Mouse (Mus musculus) urinary bladder, adult 18-20 months (tissue): Measurements from ENCODE around the gene Arnt.
A peak's percentile ranks its signal among the peaks of the same experiment; 100 is the strongest.

Source experiments
- DNase-seq, 2 experiments: peaks; one replicate each; pipeline ENCODE4 v3.0.0; 2022; ENCODE audit warnings: low spot score in 2 of 2, mixed read lengths in 2 of 2

Arnt gene

GRCm38 (mm10) chr3:95456367-95456766 lies 22.2 kb downstream of the Arnt start:
- no peak for DNase-seq

DNA sequence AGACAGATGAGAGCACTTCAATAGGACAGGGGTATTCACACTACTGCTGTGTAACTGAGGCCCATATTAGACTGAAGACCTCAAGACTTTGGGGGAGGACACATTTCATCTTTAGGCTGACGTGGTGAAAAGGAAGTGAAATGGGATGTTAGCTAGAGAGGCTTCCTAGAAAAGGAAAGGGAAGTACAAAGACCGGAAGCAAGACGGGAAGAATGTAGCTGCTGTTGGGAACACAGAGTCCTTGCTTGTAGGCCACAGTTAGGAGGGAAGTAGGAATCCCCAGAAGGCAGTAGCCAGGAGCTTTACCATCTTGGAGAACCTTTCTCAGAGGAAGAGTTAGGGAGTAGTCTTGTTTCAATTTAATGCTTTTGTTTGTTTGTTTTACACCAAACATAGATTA lies 23.6 kb downstream of the Arnt start:
- DNase-seq, result no peak

- DNase-seq, result no peak
Observed at GRCm38 (mm10) chr3:95459381-95459780, 25.2 kb downstream of the Arnt start.

GRCm38 (mm10) chr3:95463852-95464251 lies 29.7 kb downstream of the Arnt start:
- no peak for DNase-seq

- no peak for DNase-seq
Observed at GRCm38 (mm10) chr3:95478966-95479365, 44.8 kb downstream of the Arnt start.

GRCm38 (mm10) chr3:95486421-95486820 lies 52.2 kb downstream of the Arnt start:
- no peak for DNase-seq

DNA sequence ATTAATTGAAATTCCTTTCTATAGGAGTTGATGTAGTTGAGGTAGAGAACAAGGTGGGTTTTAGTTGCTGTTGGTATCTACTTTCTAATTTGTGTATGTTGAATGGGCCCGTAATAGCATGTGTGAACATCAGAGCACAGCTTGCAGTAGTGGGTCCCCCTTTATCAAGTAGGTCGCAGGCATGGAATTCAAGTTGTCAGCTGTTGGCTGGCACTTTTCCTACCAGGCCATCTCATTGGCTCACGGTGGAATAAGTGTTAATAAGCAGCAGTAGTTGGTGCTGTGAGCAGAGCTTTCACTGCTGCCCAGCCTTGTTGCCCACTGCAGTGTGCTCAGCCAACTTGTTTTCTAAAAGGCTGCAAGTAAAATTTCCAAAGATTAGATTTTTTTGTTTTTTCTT lies 54.5 kb downstream of the Arnt start:
- no peak for DNase-seq

GRCm38 (mm10) chr3:95490238-95490637 lies 56.0 kb downstream of the Arnt start:
- DNase-seq, result no peak

GRCm38 (mm10) chr3:95494342-95494741 lies 60.2 kb downstream of the Arnt start:
- DNase-seq, result peak in 1 of 2 experiments; percentile 33

GRCm38 (mm10) chr3:95498229-95498628 lies 64.0 kb downstream of the Arnt start:
- DNase-seq, result no peak

DNA sequence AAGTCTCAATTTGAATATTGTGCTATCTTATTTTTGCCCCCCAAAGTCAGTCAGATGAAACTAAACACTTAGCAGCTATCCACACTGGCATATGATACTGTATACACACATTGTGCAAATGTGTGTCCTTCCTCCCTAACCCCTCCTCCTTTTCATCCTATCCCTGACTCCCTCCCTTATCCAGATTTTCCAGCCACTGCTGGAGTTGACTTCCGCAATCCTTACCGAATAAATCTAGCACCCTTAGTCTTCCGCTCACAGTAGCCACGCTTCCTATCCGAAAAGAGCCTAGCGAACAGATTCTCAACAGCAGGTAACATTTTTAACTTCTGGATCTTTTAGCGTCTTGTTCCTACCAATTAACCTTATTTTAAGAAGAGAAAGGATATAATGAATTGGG lies 64.8 kb downstream of the Arnt start, which contains the start of gene Ctsk:
Gene Ctsk (plus strand): TSS at position 233 of the 400 bp plus-strand sequence.
- DNase-seq, result no peak

DNA sequence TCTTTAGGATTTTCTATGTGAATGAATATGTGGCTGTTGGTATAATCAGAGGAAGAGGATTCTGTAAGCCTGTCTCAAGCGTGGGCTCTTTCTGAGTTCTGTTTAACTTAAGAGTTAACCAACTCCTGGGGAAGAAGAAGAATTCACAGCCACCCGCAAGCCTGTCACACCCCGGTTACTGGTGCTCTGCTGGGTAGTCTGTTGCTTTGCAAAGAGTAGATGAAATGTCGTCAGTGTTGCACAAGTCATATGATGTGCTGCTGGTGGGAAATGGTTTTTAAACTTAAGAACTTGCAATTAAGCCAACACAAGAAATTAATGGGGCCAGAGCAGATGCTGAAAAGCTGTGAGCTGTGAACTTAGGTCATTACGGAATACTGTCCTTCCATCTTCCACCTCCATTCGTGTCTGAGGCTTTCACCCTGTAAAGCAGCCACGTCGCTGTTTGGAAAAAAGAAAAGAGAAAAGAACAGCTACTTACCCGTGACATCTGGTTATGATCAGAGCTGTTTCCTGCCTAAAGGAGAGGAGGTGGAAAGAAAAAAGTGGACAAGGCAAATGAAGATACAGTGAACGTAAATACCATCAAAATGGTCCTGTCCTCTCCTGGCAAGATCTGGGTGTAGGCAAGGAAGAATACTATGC lies 65.4 kb downstream of the Arnt start:
- no peak for DNase-seq

- DNase-seq, result no peak
Observed at GRCm38 (mm10) chr3:95502312-95502711, 68.1 kb downstream of the Arnt start.

DNA sequence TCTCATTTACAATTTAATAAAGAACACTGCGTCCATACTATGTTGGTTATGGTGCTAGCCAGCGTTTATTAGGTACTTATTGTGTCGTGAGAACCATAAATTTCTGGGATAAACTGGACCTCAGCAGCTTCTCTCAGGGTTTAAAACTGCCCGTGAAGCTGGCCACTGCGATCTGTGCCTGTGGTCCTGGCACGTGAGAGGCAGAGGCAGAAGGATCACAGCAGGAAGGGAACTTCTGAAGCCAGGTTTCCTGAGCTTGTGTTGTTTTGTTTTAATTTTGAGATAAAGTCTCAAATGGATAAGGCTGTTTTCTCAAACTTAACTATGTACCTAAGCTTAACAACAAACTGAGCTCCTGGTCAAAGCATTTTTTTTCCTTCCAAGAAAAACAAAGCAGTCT lies 75.2 kb downstream of the Arnt start:
- DNase-seq, result no peak

DNA sequence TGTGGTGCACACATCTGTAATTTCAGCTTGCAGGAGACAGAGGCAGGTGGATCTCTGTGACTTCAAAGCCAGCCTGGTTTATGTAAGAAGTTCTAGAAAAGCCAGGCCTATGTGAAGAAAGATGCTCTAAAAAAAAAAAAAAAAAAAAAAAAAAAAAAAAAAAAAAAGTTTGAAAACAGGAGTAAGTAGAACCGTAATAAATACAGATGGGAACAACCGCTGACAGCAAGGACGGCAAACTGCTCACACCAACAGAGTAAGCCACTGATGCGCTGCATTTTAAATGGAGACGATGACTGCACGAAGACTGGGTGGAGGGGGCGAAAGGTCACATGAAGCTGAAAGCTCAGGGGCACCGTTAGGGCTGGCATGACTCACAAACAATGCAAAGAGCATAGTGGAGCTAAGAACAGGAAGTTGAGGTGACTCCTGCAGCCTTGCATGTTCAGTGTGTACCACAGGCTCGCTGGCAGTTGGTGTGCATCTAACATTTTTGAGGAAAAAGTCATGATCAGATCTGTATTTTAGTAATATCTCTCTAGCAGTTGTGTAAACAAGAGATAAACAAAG lies 77.5 kb downstream of the Arnt start:
- DNase-seq, result no peak

DNA sequence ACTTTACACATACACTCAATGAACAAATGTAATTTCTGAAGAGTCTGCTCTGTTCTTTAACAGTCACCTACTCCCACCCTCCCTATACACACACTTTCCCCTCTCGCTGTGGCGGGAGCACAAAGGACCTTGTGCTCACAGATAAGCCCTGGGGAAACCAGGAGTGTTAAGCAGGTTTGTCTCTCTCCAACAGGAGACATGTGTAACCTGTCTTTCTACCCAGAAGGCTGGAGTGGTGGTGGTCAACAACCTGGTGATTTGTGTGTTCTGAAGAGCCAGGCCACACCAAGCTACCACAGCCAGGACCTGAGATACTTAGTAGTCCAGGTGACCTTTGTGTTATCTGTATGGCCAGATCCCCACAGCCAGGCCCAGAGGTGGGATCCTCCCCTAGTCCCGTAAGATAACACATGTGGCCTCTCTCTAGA lies 82.4 kb downstream of the Arnt start:
- no peak for DNase-seq

DNA sequence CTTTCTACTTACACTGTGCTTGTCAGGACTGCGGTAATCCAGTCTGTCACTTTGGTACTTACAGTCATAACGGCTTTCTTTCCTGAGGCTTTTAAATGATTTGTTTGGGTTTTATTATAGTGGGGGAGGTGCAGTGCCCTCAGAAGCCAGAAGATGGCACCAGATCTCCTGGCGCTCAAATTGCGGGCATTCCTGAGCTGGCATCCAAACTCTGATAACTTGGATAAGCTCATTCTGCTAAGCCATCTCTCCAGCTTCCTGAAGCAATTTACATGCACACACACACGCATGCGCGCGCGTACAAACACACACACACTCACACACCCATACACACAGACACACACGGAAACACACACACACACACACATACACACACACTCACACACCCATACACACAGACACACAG lies 83.3 kb downstream of the Arnt start:
- DNase-seq, result peak; percentile 25

DNA sequence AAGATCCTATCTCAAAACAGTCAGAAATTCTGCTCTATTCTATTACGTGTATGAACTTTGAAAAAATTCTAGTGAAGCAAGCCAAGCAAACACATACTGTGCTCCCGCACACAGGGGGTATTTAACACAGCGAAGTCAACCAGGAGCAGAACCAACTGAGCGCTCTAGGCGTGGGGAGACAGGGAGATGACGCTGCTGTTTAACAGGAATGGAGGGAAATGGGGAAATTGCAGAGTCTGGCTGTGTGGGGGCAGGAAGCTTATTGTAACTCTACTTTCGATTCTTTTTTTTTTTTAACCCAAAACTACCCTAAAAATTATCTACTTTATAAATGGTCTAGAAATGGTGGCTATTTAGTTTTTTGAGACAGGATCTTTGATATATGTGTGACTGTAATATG lies 84.7 kb downstream of the Arnt start:
- DNase-seq, result no peak

- no peak for DNase-seq
Observed at GRCm38 (mm10) chr3:95519315-95519714, 85.1 kb downstream of the Arnt start.

DNA sequence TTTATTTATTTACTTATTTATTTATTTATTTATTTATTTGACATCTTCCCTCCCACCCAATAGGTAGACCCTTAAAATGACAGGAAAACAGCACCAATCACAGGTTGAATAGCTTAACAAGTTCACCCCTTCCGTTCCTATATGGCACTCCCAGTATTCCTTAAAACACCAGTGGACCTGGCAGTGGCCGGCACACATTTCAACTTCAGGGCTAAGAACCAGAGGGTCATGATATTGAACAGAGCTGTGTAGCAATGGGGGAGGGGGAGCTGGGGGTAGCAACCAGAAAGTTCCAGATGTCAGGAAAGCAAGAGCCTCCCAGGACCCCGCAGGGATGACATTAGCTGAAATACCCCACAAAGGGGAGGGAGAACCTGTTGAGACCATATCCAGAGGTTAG lies 85.9 kb downstream of the Arnt start:
- DNase-seq, result no peak

- no peak for DNase-seq
Observed at GRCm38 (mm10) chr3:95521168-95521567, 87.0 kb downstream of the Arnt start.

DNA sequence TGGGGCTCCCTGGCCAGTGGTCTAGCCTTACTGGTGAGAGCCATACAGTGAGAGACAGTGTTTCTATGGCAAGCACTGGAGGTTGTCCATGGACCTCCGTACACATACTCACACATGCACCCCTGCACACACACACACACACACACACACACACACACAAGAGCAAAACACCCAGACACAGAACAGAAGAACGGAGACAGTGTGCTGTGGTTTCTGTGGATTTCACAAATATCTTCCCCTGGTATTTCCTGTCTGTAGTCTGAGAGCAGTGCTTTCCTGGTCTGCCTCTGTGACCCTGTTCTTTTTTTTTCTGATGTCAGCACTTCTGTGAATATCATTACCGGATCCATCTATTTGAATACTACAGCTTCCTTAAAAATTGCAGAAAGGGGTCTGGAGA lies 89.5 kb downstream of the Arnt start:
- no peak for DNase-seq

DNA sequence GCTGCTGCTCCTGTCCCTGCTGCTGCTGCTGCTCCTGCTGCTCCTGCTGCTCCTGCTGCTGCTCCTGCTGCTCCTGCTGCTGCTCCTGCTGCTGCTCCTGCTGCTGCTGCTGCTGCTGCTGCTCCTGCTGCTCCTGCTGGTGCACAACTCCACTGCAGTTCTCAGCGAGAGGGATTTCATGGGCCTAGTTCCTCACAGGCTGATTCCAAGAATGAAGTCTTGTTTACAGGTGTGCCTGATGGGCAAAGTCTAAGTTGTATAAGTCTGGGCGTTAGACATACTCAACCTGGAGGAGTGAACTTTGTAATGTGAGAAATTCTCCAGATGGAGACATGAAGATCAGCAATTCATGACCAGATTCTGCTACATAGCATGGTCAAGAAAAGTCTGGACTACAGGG lies 90.5 kb downstream of the Arnt start:
- DNase-seq, result no peak

- DNase-seq, result no peak
Observed at GRCm38 (mm10) chr3:95526111-95526510, 91.9 kb downstream of the Arnt start.
